Comparison of ENCODE assay signal across 8 mouse cellular contexts in the genomic region with DNA sequence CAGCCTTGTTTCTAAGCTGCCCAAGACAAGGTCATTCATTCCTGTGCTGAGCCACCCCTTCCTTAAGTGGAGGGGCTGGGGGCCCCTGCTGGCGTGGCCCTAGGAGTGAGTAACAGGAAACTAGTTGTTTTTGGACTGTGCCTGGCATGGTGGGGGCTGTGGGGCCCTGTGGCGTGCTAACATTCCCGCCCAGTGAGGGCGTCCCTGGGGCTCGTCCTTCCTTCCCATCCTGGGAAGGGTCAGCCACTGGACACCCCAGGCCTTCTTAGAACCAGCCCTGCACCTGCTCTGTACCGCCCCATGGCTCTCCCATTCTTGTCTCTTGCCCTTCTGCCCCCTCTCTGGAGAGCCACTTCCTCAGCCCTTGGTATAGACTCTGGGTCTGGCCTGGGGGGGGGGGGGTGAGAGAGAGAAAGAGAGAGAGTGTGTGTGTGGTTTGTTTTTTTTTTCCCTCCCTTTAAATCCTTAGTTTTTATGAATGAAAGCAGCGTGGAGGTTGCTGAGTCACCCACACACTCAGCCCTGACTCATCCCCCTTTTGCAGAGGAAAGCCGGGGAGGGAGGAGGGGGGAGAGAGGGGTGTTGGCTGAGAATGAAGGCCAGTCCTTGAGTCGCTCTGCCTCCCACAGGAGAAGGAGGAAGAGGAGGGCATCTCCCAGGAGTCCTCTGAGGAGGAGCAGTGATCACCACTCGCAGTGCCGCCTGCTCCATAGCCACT. TPM values are rescaled to one million over a fixed set of nuclear protein-coding genes. Genes with fewer than 3 reads are reported as not detected.
DNase-seq lines count a peak whose midpoint lies in the region; ATAC-seq lines count a peak whose summit lies in the region.

No protein-coding gene starts in this region.

- H3K9ac ChIP-seq in intestine, embryonic 16.5 days (ENCODE audit: low read depth, low read length) = peak overlapping the region; percentile 29; the same call in 1 of the 2 replicates
- no peak overlapping the region for H3K9ac ChIP-seq in intestine, embryonic 15.5 days
- no peak overlapping the region for H3K9ac ChIP-seq in kidney, embryonic 15.5 days

- no peak overlapping the region for H3K4me3 ChIP-seq in intestine, embryonic 16.5 days (ENCODE audit: low read length)
- no peak overlapping the region for H3K4me3 ChIP-seq in intestine, embryonic 15.5 days (replicated peaks)
- H3K4me3 ChIP-seq in kidney, embryonic 15.5 days (replicated peaks) = no peak overlapping the region

- no peaks in the 10 kb centered on the region for H3K27me3 ChIP-seq in intestine, embryonic 16.5 days (replicated peaks; ENCODE audit: control insufficient read depth, insufficient read depth, low read length)
- no peaks in the 10 kb centered on the region for H3K27me3 ChIP-seq in intestine, embryonic 15.5 days (replicated peaks)
- H3K27me3 ChIP-seq in kidney, embryonic 15.5 days = no peaks in the 10 kb centered on the region

- ATAC-seq in intestine, embryonic 16.5 days = no peak
- ATAC-seq in intestine, embryonic 15.5 days = no peak
- no peak for ATAC-seq in kidney, embryonic 15.5 days (replicated peaks; ENCODE audit: low FRiP score)

- WGBS in intestine, embryonic 16.5 days = 46% methylated on average over 9 of the region's 11 CpGs
- WGBS in intestine, embryonic 15.5 days = 48% methylated on average over 11 of the region's 11 CpGs
- WGBS in kidney, embryonic 15.5 days = 38% methylated on average over 8 of the region's 11 CpGs

- H3K4me1 ChIP-seq in intestine, embryonic 16.5 days (ENCODE audit: control insufficient read depth, insufficient read depth, low read length) = peaks cover 51% of the 10 kb centered on the region
- H3K4me1 ChIP-seq in intestine, embryonic 15.5 days (replicated peaks) = peaks cover 47% of the 10 kb centered on the region
- H3K4me1 ChIP-seq in kidney, embryonic 15.5 days = peaks cover 61% of the 10 kb centered on the region

- DNase-seq in 3T3-L1 (ENCODE audit: low read depth, low spot score) = peak; percentile 97
- peak; percentile 97 for DNase-seq in Muller cell, postnatal 12 days (ENCODE audit: inconsistent ontology term)
- DNase-seq in induced T-regulatory cell, adult 2 months (ENCODE audit: low read depth) = peak; percentile 57
- no peak for DNase-seq in B cell, adult 2 months
- no peak for DNase-seq in heart, postnatal 25 days (ENCODE audit: low spot score)

- intact Hi-C loops in heart, postnatal 25 days (cut with DNase I) = loop anchor here (10.0 kb wide), 1 partner anchor 203 kb away; no protein-coding TSS in a partner anchor

- H3K36me3 ChIP-seq in intestine, embryonic 16.5 days (ENCODE audit: control insufficient read depth, insufficient read depth, low read length) = no peaks in the 10 kb centered on the region
- H3K36me3 ChIP-seq in intestine, embryonic 15.5 days = no peaks in the 10 kb centered on the region
- H3K36me3 ChIP-seq in kidney, embryonic 15.5 days = peaks cover 26% of the 10 kb centered on the region

- peak overlapping the region; percentile 21; the same call in 1 of the 2 replicates for H3K27ac ChIP-seq in intestine, embryonic 16.5 days (ENCODE audit: low read length)
- H3K27ac ChIP-seq in intestine, embryonic 15.5 days = no peak overlapping the region
- H3K27ac ChIP-seq in kidney, embryonic 15.5 days = no peak overlapping the region

- no peaks in the 10 kb centered on the region for H3K9me3 ChIP-seq in intestine, embryonic 16.5 days (ENCODE audit: control insufficient read depth, low read length)
- H3K9me3 ChIP-seq in intestine, embryonic 15.5 days = no peaks in the 10 kb centered on the region
- no peaks in the 10 kb centered on the region for H3K9me3 ChIP-seq in kidney, embryonic 15.5 days (replicated peaks)

- no peak overlapping the region for H3K4me2 ChIP-seq in intestine, embryonic 16.5 days (ENCODE audit: low read depth, low read length)
- no peak overlapping the region for H3K4me2 ChIP-seq in intestine, embryonic 15.5 days (replicated peaks)
- no peak overlapping the region for H3K4me2 ChIP-seq in kidney, embryonic 15.5 days

RNA-seq across cellular contexts. Expression of a gene that starts 3.6 kb away (rescaled TPM):
- 39.7 and 46.7 TPM in 2 replicates for polyA plus RNA-seq in intestine, embryonic 16.5 days (2015; fragmentation: Nextera tagmentation; extraction: Ambion mirVana)
- 29.7 and 38.2 TPM in 2 replicates for polyA plus RNA-seq in intestine, embryonic 15.5 days (2015; fragmentation: Nextera tagmentation; extraction: Ambion mirVana)
- total RNA-seq in heart, postnatal 25 days (2021) = 1 to 10 TPM; 7.3 to 7.7 TPM
- 14.1 and 17.3 TPM in 2 replicates for polyA plus RNA-seq in kidney, embryonic 15.5 days (2015; fragmentation: Nextera tagmentation; extraction: Ambion mirVana)

RNA-seq across cellular contexts. Expression of a gene that starts 5.7 kb away (rescaled TPM):
- polyA plus RNA-seq in intestine, embryonic 16.5 days (2015; fragmentation: Nextera tagmentation; extraction: Ambion mirVana) = 286 and 319 TPM in 2 replicates
- 298 and 307 TPM in 2 replicates for polyA plus RNA-seq in intestine, embryonic 15.5 days (2015; fragmentation: Nextera tagmentation; extraction: Ambion mirVana)
- total RNA-seq in heart, postnatal 25 days (2021) = 10 to 100 TPM; 35.2 to 42.0 TPM
- 250 and 269 TPM in 2 replicates for polyA plus RNA-seq in kidney, embryonic 15.5 days (2015; fragmentation: Nextera tagmentation; extraction: Ambion mirVana)

RNA-seq across cellular contexts. Expression of a gene that starts 40.8 kb away (rescaled TPM):
- 0.40 and 0.44 TPM in 2 replicates for polyA plus RNA-seq in intestine, embryonic 16.5 days (2015; fragmentation: Nextera tagmentation; extraction: Ambion mirVana)
- 0.28 and 0.29 TPM in 2 replicates for polyA plus RNA-seq in intestine, embryonic 15.5 days (2015; fragmentation: Nextera tagmentation; extraction: Ambion mirVana)
- total RNA-seq in heart, postnatal 25 days (2021) = under 1 TPM; 0.11 to 0.44 TPM
- 1.0 and 1.2 TPM in 2 replicates for polyA plus RNA-seq in kidney, embryonic 15.5 days (2015; fragmentation: Nextera tagmentation; extraction: Ambion mirVana)

Comparison
In these comparisons a context has a peak if more than half of its experiments do, and no peak if none do; other contexts are left out.
1. DNase-seq: peak in 3T3-L1 (single experiment), Muller cell, postnatal 12 days (single experiment) and induced T-regulatory cell, adult 2 months (single experiment); none in B cell, adult 2 months (0 of 2) and heart, postnatal 25 days (single experiment).